Mouse (Mus musculus) liver (tissue): Measurements from ENCODE around the gene Senp8.
A peak's percentile ranks its signal among the peaks of the same experiment; 100 is the strongest.
"Not testable (repeated sequence)": the region's sequence is repeated elsewhere in the genome, so short reads cannot be mapped to it uniquely, and the experiment has no call there.

Experiments used
- DNase-seq: peaks from one replicate; pipeline ENCODE4 v3.0.0-alpha.2; 2020; ENCODE audit warnings: mixed read lengths

Gene Senp8

DNA sequence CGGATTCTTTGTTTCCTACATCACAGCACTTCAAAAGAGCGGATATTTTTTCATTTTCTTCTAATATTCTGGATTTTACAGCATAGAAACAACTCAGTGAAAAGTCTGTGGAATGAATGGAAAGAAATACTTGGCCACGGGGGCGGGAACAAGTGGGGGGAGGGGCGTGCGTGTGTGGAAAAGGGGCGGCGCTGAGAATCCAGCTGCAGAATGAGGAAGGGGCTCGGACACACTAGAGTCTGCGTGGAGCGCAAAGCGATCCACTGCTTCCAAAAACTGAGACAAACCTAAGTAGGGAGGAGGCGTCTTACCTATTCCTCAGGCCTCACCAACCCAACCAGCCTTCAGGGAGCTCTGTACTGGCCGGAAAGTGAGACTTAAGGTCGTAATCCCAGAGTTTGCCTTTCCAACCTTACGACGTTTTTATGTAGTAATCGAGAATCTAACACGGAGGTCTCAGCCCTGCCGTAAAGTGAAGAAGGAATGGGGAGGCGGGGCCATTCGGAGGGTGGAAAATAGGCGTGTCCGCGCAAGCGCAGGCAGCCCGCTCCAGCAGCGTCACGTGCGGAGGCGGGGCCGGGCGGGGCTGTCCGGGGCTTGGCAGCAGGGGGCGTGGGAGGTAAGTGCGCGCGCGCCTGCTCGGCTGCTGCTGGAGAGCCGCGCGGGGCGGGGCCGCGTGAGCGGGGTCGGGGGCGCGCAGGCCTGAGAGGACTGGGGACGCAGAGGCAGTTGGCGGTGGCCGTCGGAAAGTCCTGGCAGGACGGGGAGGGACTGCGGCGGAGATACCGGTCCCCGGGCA lies at the start of gene Senp8, which contains the start of gene Myo9a:
Gene Senp8 (minus strand): TSS at position 444 of the 799 bp plus-strand sequence.
Gene Myo9a (plus strand): TSS at position 630 of the 799 bp plus-strand sequence.
- DNase-seq, result peak; percentile 99

DNA sequence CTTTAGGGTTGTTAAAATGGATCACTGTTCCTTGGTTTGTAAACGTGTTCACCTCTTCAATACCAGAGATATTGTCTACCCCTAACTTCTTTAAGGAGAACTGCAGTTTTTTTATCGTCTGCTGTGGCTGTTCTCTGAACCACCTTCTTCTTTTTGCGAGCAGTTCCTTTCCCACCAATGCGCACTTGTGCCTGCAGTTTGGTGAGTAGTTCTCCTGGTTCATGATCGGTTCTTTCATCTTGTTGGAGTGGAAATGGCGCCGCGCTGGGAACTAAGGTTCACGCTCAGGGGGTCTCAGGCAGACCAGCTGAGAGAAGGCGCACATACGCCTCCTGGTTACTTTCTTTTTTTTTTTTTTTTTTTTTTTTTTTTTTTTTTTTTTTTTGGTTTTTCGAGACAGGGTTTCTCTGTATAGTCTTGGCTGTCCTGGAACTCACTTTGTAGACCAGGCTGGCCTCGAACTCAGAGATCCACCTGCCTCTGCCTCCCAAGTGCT lies 16.5 kb upstream of the Senp8 start:
- DNase-seq, result not testable (repeated sequence)

DNA sequence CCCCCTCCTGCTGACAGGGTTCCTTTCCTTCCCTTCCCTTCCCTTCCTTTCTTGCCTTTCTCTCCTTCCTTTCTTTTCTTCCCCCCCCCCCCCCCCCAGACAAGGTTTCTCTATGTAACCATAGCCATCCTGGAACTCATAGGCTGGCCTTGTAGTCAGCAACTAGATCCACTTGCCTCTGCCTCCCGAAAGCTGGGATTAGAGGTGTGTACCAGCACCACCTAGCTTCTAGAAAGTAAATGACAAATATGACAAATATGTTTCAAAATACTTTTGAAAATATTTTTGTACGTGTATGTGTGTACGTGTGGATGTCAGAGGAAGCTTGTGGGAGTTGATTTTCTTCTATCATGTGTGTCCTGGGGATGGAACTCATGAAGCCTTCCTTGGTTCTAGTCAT lies 10.0 kb upstream of the Senp8 start:
- DNase-seq, result peak; percentile 4

DNA sequence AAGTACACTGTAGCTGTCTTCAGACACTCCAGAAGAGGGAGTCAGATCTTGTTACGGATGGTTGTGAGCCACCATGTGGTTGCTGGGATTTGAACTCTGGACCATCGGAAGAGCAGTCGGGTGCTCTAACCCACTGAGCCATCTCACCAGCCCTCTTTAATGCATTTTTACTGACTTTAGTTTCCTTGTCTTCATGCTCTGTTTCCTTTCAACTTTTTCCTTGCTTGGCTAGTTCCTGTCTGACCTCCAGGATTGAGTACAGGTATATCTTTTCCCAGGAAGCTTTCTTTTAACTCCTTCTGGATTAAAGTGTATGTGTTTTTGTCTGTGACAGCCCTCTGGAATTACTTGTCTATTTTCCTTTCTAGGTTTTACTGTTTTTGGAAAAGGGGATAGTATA lies 6.5 kb upstream of the Senp8 start:
- not testable (repeated sequence) for DNase-seq

DNA sequence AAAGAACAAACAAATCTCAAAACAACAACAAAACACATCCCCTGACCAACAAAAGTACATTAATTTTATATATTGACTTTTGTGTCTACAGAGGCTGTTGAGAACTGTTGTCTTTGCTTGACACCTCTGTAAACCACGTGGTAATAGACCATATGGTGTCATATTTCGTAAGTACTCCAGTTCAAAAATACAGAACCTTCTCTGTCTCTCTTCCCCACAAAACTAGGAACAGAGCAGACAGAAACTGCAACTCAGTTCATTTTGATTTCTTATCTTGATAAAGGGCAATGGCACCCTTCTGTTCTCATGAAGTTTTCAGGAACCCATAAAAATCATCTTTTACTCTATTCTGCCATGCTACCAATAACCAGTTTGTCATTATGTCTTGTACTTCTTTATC lies 4.7 kb upstream of the Senp8 start:
- no peak for DNase-seq

DNA sequence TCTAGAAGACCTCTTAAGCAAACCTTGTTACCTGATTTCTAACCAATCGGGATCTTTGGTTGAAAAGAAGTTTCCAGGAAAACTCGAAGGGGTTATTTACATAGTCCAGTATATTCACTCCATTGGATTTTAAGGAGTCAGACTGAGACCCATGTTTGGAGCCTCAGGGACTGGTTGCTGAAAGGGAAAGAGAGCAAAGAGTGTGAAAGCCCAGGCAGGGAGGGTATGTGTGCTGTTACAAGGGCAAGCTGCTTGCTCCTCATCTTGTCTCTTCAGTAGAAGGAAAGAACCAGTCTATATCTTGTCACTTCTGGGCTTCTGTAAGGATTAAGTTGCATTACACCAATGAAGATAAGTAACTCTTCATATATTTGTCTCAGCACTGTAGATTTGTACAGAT lies 1.5 kb upstream of the Senp8 start:
- DNase-seq, result no peak

DNA sequence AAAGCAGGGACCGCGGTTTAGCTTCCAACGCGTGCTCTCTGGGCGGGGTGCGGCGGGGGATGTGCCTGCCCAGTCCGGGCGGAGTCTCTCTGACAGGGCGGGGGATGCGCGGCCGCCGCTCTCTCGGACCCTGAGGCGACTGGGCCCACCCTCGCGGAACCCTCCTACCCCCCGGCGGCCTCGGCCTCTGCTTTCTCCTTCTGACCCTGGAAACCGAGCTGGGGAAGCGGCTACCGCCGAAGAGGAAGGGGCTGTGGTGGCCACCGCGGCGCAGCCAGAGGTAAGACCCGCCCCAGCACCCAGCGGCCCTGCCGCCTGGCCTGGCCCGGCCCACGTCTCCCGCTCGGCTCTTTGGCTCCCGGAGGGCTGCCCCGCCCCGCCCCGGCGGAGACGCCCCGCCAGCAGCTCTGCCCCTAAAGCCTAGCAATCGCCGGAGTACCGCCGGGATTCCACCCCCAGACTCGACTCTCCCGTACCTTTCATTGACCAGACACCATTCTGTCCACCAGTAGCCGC lies 614 bp upstream of the Senp8 start:
- DNase-seq, result peak; percentile 94

DNA sequence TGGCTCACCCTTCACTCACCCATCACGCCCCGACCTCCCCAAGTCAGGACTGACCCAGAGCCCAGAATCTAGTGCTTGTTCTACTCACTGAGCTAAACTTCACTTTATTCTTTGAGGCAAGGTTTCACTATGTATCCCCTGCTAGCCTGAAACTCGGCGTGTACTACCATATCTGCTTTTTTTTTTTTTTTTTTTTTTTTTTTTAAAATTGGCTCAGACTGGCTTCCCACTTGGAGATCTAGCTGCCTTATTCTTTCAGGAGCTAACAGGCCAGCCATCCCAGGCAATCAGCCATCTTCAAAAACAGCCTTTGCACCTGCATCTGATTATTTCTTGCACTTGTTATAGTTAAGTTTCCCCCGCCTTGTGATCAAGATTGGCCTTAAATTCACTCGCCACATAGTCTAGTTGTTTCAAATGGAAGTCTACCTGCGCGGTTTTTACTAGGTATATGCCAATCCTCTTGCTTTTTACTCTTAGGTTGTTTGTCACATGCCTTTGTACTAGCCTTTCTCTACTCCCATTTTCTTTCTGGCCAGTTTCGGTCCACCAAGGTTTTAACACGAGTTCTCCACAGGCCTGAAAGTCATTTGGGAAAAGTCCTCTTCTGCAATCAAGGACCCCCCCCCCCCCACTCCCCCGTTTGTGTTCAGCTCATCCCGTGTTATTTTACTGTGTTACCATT lies 787 bp downstream of the Senp8 start:
- DNase-seq, result no peak

DNA sequence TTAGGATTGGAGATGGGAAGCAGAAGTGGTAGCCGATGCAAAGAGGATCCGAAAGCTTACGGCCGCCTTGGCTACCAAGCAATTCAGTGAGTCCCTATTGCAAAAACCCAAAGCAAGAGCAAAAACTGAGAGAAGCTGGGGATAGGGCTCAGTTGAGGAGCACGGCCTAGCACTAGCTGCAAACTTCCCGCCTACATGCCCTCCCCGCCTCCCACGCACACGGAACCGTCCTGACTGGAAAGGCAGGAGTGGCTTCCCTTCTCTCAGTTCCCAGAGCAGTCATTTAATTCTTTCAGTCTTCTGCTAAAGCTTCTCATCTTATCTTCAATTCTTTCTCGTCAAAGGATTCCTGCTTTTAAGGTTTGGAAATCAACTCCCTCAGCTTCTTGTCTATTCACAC lies 1.5 kb downstream of the Senp8 start:
- no peak for DNase-seq

DNA sequence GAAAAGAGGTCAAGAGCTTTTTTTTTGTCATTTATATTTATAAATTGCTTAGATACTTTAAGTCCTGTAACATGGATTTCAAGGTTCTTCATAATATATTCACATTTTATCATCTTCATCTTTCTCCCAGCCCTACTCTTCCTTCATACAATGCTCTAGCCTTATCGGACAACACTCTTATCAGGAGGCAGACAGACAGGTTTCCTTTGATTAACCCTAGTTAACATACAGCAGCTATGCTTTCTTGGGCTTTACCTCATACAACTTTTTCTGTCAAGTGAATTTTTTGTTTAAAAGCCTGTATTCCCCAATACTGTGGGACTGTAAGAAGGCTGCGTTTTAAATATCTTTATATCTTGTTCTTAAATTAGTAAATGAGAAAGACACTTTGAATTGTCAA lies 2.1 kb downstream of the Senp8 start:
- DNase-seq, result no peak

DNA sequence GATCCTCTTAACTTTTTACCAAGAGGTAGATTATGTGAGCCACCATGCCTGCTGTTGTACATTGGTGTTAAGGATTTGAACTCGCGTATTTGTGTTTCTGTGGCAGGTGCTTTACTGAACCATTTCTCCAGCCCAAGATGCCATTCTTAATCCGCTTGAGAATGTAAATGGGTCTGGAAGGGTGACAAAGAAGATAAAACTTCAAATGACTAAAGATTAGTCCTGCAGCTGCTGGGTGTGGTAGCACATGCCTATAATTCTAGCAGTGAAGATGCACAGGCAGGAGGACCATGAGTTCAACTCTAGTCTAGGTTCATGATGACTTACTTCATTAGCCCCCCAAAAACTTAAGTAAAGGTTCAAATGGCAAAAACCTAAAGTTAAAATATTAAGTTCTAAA lies 6.6 kb downstream of the Senp8 start:
- no peak for DNase-seq

DNA sequence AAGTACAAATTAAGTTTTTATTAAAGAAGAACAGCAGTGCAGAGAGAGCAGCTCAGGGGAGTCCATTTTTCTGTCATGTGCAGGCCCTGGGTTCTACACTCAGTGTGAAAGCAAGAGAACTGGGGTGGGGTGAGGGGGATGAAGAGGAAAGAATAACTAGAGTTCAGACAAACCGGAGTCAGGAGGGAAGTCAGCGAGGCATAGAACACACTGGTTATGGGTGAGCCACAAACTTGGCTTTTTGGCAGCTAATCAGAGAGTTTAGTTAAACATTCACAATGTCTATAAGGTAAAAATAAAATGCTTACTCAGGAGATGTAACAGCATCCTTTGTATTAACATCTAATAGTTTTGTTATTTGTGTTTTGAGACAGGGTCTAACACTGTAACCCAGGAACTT lies 9.9 kb downstream of the Senp8 start:
- no peak for DNase-seq

DNA sequence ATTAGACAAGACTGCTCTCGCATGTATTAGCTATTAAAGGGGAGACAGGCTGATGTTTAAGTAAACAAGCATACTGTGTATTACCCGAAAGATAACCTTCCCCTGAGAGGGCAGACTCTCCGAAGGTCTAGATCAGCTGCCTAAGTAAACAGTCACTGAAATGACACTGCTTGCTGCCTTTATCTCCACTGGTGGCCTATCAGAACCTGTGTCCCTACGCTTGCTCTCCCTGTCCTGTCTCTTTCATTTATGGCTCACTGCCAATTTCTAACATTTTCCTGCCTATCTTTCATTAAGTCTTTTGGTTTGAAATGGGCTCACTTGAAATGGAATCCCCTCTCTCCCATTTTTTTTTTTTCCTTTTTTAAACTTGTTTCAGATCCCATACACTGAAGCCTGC lies 15.1 kb downstream of the Senp8 start:
- DNase-seq, result peak; percentile 13

DNA sequence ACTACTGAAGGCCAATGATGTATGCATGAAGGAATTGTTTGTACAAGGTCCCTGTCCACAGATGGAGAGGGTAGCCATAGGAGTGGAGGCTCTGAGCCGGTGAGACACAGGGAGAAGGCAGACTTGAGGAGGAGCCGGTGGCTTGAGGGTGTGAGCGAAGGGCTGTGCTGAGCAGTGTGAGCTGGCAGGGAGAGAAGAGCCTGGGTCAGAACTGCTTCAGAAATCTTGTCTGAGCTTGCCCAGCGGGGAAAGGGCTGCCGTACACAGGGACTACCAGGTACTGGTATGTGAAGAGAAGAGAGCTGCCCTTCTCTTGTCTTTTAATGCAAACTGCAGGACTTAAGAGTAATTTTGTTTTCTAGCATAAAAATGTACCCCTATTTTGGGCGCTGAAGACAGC lies 17.4 kb downstream of the Senp8 start:
- no peak for DNase-seq

DNA sequence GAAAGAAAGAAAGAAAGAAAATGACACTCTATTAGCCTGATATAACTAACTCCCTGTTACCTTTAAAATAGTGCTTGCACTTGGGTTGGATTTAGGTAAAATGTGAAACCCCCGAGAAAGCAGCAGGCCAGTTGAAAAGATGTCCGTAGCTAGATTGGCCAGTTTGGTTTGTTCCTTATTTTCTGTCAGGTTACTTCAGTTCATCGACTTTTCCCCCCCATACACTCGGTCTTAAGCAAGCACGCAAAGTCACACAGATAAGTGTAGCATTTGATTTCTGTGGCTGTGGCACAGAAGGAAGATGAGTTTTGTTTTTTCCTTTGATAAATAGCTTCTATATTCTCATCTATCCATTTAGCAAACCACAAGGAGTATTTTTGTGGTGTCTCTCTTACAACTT lies 19.4 kb downstream of the Senp8 start:
- DNase-seq, result no peak

DNA sequence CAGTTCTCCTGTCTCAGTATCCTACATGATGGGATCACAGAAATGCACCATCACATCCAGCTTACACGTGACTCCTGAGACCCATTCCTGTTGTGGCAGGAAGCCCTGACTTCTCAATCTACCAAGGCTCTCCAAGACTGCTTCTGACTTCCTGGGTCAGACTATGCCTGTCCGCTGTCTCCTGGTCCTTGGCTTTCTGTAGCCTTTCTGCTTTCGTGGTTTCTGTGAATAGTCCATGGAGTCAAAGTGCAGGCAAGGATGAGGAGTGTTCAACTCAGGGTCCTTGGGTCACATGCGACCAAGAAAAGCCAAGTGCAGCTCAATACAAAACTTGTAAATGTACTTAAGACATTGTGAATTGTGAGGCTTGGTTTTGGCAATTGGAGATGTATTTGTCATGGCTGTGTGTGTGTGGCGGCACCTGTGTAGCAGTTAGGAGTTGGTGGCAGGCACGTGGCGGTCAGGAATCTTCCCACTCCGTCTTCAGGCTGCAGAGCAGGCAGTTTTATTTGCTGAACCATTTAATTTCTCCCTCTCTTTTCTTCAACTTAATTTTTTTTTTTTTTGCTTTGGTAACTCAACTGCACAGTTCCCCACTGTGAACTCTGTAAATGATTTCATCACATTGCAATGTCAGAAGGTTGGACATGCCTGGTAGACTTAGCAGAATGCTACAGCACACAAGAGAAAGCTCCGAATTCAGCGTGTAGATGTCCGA lies 22.8 kb downstream of the Senp8 start:
- no peak for DNase-seq

DNA sequence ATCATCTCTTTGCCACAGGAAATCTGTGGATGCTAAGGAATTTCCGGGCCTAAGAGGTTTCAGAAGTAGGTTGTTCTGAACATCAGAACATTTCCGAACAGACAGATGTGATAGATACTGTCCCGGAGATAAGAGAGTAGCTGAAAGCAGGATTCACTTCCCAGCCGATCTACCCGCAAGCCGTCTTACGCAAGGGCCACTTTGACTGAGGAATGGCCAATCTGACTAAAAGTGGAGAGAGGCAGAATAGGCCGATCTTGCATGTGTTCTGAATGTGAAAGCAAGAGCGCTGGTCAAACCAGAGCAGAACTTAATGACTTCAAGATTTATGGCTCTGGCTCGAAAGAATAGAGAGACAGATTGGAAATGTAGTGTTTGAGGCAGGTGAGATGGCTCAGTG lies 25.0 kb downstream of the Senp8 start:
- DNase-seq, result no peak

DNA sequence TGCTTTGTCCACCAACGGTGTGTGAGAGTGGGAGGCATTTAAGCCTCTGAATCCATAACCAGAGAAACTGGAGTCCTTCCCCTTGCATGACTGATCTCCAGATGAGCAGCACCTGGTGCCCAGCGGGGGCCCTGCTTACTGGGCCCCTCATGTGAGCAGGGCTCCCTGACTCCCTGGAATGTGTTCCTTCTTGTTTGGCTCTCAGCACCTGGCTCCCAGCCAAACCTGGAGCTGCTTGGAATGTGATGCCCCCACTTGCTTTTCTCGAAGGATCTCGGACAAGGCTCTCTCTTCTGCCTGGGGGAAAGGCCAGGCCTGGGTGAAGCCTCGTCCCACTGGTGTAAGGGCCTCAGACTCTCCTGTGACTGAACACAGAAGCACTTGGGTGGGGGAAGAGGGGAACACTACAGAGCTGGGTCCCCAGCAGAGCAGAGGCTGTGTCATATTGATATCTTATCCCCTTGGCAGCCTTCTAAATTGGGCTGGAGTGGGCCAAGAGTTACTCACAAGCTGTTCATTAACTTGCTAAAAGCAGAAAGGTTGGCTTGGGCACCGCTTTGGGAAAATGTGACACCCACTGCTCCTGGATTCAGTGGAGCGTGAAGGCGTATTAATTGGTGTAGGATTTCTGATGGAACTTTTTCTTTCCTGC lies 26.6 kb downstream of the Senp8 start:
- DNase-seq, result peak; percentile 10

DNA sequence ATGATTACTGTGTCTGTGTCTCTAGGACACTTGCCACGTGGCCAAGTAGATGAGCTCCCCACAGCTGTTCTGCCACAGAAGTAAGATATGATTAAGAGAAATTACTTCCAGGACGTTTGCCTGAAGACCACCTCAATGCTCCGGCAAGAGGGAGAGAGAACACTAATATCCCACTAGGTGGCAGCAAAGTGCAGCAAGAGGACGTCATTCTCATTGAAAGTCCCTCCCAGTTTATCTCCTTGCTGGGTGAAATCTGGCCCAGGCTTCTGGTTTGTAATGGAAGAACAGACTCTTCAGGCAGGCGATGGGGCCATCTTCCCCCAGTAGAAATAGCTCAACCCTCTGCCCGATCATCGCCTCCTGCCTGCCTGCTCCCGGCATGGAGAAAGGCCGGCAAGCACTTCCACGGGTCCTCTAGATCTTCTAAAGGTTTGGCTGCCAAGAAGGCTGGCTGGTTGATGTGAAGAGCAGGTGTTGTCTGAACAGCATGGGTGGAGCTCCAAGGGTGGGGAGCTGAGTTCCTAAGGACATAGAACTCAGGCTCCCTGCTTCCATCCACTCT lies 27.3 kb downstream of the Senp8 start:
- DNase-seq, result peak; percentile 64

DNA sequence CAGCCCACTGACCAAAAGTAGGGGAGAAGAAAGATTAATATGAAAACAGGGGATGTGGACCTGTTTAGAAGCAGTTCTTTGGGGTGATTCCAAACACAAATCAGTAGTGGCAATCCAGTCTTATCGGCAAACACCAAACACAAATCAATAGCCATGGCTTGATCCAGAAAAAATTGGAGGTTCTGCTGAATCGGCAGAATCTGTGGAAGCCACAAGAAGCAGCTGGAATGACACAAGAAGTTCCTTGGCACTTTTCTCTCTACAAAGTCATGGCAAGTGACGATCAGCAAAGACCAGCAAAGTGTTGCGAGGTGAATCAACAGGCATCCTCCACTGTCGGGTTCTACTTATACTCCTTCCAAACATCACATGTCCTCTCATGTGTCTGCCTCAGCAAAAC lies 29.4 kb downstream of the Senp8 start:
- no peak for DNase-seq

DNA sequence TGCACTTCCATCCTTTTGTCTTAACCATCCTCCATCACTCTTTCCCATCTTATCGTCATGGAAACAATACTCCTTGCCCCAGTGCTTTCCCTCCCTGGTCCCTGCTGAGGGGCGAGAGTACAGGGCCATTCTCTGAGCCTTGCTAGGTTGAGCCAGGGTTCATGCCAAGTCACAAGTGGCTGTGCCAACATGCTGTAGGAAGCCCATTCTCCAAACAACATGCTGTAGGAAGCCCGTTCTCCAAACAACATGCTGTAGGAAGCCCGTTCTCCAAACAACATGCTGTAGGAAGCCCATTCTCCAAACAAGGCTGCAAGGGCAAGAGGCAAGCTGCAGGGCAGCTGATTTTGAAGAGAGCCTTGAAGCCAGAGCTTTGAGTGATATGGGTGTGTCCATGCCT lies 32.3 kb downstream of the Senp8 start:
- DNase-seq, result no peak

DNA sequence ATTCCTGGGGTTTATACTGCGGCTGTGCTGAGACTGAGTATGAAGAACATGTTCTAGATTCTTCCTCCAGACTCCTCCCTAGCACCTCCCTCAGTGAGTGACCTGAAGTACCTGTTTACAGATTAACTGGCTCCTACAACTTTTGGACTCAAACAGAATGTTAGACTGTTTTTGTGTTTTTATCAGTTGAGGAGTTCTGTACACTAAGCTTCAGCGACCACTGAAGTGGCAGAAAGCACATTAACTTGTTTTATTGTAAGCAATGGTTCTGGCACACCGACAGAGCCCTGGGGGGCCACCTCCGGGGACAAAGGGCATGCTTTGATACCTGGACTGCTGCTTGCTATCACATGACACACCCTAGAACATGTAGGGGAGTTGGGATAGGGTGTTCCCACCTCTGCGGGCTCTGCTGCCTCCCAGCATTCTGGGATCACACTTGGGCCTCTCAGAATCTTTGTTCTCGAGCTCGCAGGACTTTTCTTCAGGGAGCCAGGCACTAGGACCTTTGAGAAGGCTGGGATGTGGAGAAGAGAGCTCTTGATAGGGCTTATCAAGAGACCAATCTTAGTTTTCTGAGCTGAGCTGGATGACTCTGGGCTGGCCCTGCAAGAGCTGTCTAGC lies 34.1 kb downstream of the Senp8 start:
- DNase-seq, result no peak
